Mouse (Mus musculus) neutrophil, adult 59 days (primary cell): ENCODE data around the gene Ak9. TPM values are rescaled to one million over a fixed set of nuclear protein-coding genes. Genes with fewer than 3 reads are reported as not detected.

Source experiments
- total RNA-seq, 2 experiments: library from RNA; stranded (reverse); gene quantifications; 1 replicate in 1 of 2; 2 replicates in 1 of 2; pipeline ENCODE4 v1.2.4; 2023

Ak9 gene
- under 1 TPM in 1 of 2 experiments, not detected in 1; 0.07 TPM for total RNA-seq

DNA sequence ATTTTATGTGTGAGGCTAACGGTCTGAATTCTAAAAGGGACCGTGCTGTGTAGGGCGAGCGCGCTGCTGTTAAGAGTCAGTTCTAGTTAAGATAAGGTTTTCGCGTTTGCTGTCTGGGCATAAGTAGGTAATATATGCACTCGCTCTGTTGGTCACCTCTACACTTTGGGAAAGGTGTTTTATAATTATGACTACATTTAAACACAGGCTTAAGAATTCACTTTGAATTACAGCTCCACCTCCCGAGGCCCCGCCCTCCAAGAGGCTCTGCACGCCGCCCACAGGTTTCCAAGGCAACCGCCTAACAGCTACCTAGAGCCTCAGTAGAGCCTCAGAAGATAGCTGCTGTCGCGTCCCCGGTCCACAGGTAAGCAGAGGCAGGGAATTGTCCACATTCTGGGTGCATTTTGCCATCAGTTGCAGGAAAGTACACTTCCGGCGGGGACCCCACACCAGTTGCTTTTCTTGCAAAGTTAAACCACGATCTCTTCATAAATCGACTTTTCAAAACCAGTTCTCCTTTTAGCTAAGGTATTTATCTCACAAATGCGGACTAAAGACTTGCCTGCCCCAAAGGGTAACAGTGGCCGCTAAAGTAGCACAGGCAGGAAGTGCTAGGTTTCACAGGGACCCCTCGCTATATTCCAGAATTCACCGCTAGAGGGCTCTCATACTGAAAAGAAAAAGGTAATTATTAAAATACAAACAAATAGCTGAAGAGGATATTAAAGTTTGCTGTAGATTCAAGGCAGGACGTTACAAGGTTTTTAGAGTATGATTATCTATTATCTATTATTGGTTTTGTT is at the start of gene Ak9:
Gene Ak9 (plus strand): TSS at position 342 of the 806 bp plus-strand sequence.

GRCm38 (mm10) chr10:41302689-41303431 is 920 bp upstream of the Ak9 start, which contains the start of gene Fig4:
Gene Fig4 (minus strand): TSS chr10:41303260.

DNA sequence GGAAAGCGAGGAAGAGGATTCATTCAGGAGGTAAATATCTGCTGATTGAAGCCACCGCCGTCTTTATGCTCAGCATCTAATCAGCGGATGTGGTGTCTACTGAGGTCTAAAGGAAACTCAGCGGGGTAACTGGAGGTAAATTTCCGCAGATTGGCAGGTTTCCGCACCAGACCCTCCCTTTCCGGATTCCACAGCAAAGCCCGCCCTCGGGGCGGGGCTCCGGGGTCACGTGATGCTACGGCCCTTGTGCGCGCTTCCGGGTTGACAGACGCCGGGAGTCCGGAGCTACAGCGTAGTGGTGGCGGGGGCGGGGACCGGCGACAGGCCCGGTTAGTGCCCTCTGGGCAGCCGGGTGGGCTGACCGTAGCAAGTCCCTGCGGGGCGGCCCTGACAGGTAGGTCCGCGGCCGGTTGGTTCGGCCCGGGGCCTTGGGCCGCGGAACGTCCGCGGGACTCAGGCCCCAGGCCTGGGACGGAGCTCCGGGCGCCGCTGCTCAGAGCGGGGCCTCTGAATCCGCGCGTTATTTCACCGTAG is 146.4 kb downstream of the Ak9 start, which contains the start of gene Zbtb24:
Gene Zbtb24 (plus strand): TSS at position 247 of the 534 bp plus-strand sequence.

DNA sequence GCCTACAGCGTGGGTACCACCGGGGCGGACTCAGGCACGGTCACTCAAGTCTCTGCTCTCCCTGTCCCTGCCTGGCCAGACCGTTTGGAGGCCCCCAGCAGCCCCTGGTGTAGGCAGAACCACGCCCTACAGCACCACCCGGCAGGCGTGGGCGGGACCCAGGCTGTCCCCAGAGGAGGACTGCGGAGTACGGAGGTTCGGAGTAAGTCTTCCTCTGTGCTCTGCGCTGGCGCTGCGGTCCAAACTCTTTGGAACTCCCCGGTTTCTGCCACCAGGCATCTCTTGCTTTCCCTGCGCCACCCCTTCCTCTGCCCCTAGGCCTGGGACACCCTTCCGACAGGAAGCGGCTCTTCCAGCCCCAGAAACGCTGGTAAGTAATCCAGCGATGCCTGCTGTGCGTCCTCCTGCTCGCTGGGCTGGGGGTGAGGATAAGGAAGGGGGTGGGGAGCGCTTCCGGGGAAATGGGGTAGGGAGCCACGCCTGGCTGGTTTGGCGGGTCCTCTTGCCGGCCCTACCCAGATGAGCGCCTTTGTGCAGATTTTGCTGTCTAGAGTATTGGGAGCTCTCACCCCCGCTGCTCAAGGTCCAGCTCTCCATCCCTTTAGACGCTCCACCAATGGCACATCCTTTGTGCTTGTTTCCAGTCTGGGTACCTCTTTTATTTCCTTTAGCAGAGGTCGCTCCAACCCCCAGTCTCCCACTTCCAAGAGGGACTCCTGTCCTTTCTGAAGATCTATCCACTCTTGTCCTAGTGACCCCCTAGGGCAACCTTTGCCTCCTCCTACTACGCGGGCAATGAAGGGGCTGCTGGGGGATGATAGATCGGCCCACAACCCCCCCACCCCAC is 172.6 kb downstream of the Ak9 start, which contains the start of gene Mical1:
Gene Mical1 (plus strand): TSS at position 144 of the 847 bp plus-strand sequence.

Other genes with a start within 250 kb of the Ak9 start
- not detected for gene Gpr6, start 231.7 kb upstream of the Ak9 start, total RNA-seq
- 10 to 100 TPM; 15.2 to 15.4 TPM for gene Fig4, start 720 bp upstream of the Ak9 start, total RNA-seq
- 10 to 100 TPM; 20.8 to 21.0 TPM for gene Zbtb24, start 146.4 kb downstream of the Ak9 start, total RNA-seq
- 100 to 1,000 TPM; 258 to 270 TPM for gene Mical1, start 172.3 kb downstream of the Ak9 start, total RNA-seq
- gene Smpd2, start 186.4 kb downstream of the Ak9 start, total RNA-seq: 10 to 100 TPM; 14.2 to 17.8 TPM
- gene Ppil6, start 186.5 kb downstream of the Ak9 start, total RNA-seq: not detected
- 100 to 1,000 TPM; 226 to 236 TPM for gene Cd164, start 215.4 kb downstream of the Ak9 start, total RNA-seq